Mouse (Mus musculus) erythroblast, embryonic 14.5 days (primary cell): ENCODE data around the gene Wdfy2. TPM values are rescaled to one million over a fixed set of nuclear protein-coding genes. Genes with fewer than 3 reads are reported as not detected.

Experiments
- H3K27me3 ChIP-seq: 2 replicates; pipeline ENCODE4 v1.6.1; 2012; ENCODE audit warnings: inconsistent platforms; ENCODE audit not compliant: control insufficient read depth
- H3K36me3 ChIP-seq: 2 replicates; pipeline ENCODE4 v1.6.1; 2012; ENCODE audit warnings: mild to moderate bottlenecking, inconsistent platforms; ENCODE audit not compliant: control insufficient read depth
- H3K4me1 ChIP-seq: 2 replicates; pipeline ENCODE4 v1.6.1; 2012; ENCODE audit warnings: inconsistent platforms; ENCODE audit not compliant: control insufficient read depth
- H3K4me3 ChIP-seq: replicated peaks from 2 replicates; pipeline ENCODE3; 2012; ENCODE audit warnings: moderate library complexity, mild to moderate bottlenecking, inconsistent platforms
- H3K9me3 ChIP-seq: 2 replicates; pipeline ENCODE4 v1.6.1; 2012; ENCODE audit warnings: low read length, inconsistent platforms, mixed read lengths; ENCODE audit not compliant: control insufficient read depth
- GATA1 ChIP-seq: IDR thresholded peaks from 2 replicates; pipeline ENCODE4 v1.6.1; 2012; ENCODE audit warnings: low read length, inconsistent platforms, mixed read lengths
- TAL1 ChIP-seq: IDR thresholded peaks from 3 replicates; pipeline ENCODE4 v1.6.1; 2012; ENCODE audit warnings: low read length, inconsistent platforms, mixed read lengths
- polyA plus RNA-seq: library from polyadenylated mRNA; stranded (reverse); fragments of >175 nt; gene quantifications from 2 replicates; pipeline ENCODE4 v1.2.3, GENCODE M21; 2012

The Wdfy2 gene
- polyA plus RNA-seq, 1 experiment: under 0.01 TPM

- no peak for TF ChIP-seq TAL1
- no peak for TF ChIP-seq GATA1
- Histone ChIP-seq H3K4me3 (no peak overlapping the region), H3K27me3 (peaks cover 18% of the 10 kb centered on the region)
Measured at GRCm38 (mm10) chr14:62841726-62842125, 4.2 kb downstream of the Wdfy2 start.

GRCm38 (mm10) chr14:62842495-62842894, 5.0 kb downstream of the Wdfy2 start:
- TF ChIP-seq GATA1 (no peak), TAL1 (no peak)
- H3K4me3 ChIP-seq: no peak overlapping the region
- peaks cover 9% of the 10 kb centered on the region for H3K4me1 ChIP-seq
- peaks cover 18% of the 10 kb centered on the region for H3K27me3 ChIP-seq
- H3K9me3 ChIP-seq: peaks cover 2% of the 10 kb centered on the region; the same call in 1 of the 2 replicates
- no peaks in the 10 kb centered on the region for H3K36me3 ChIP-seq

More at GRCm38 (mm10) chr14:62841726-62842125, 4.2 kb downstream of the Wdfy2 start:
- peaks cover 2% of the 10 kb centered on the region; the same call in 1 of the 2 replicates for H3K9me3 ChIP-seq
- H3K4me1 ChIP-seq: peaks cover 14% of the 10 kb centered on the region
- H3K36me3 ChIP-seq: no peaks in the 10 kb centered on the region

GRCm38 (mm10) chr14:62842976-62843375, 5.5 kb downstream of the Wdfy2 start:
- peaks cover 5% of the 10 kb centered on the region for H3K4me1 ChIP-seq
- TF ChIP-seq TAL1: no peak
- TF ChIP-seq GATA1: no peak
- no peak overlapping the region for H3K4me3 ChIP-seq

GRCm38 (mm10) chr14:62844226-62844625, 6.7 kb downstream of the Wdfy2 start:
- H3K36me3 ChIP-seq: no peaks in the 10 kb centered on the region
- H3K4me3 ChIP-seq: no peak overlapping the region
- H3K4me1 ChIP-seq: no peaks in the 10 kb centered on the region
- TF ChIP-seq GATA1: no peak
- no peak for TF ChIP-seq TAL1
- peaks cover 3% of the 10 kb centered on the region; the same call in 1 of the 2 replicates for H3K27me3 ChIP-seq
- no peaks in the 10 kb centered on the region for H3K9me3 ChIP-seq

More at GRCm38 (mm10) chr14:62842976-62843375, 5.5 kb downstream of the Wdfy2 start:
- Histone ChIP-seq H3K27me3 (peaks cover 13% of the 10 kb centered on the region), H3K36me3 (no peaks in the 10 kb centered on the region), H3K9me3 (peaks cover under 1% of the 10 kb centered on the region; the same call in 1 of the 2 replicates)

GRCm38 (mm10) chr14:62845011-62845840, 7.7 kb downstream of the Wdfy2 start:
- TF ChIP-seq TAL1: no peak
- TF ChIP-seq GATA1: no peak
- H3K4me3 ChIP-seq: no peak overlapping the region
- H3K36me3 ChIP-seq: no peaks in the 10 kb centered on the region
- no peaks in the 10 kb centered on the region for H3K9me3 ChIP-seq
- H3K27me3 ChIP-seq: no peaks in the 10 kb centered on the region
- H3K4me1 ChIP-seq: no peaks in the 10 kb centered on the region

GRCm38 (mm10) chr14:62850980-62851379, 13.5 kb downstream of the Wdfy2 start:
- Histone ChIP-seq H3K9me3 (no peaks in the 10 kb centered on the region), H3K27me3 (no peaks in the 10 kb centered on the region), H3K36me3 (no peaks in the 10 kb centered on the region), H3K4me1 (no peaks in the 10 kb centered on the region), H3K4me3 (no peak overlapping the region)
- TF ChIP-seq TAL1 (no peak), GATA1 (no peak)

- Histone ChIP-seq H3K4me1 (no peaks in the 10 kb centered on the region), H3K9me3 (no peaks in the 10 kb centered on the region), H3K27me3 (no peaks in the 10 kb centered on the region), H3K4me3 (no peak overlapping the region), H3K36me3 (no peaks in the 10 kb centered on the region)
- TF ChIP-seq GATA1: no peak
- TF ChIP-seq TAL1: no peak
Measured at GRCm38 (mm10) chr14:62852840-62853239, 15.4 kb downstream of the Wdfy2 start.

- no peaks in the 10 kb centered on the region for H3K9me3 ChIP-seq
- H3K4me3 ChIP-seq: no peak overlapping the region
- H3K4me1 ChIP-seq: no peaks in the 10 kb centered on the region
- TF ChIP-seq GATA1: no peak
- no peak for TF ChIP-seq TAL1
- H3K36me3 ChIP-seq: no peaks in the 10 kb centered on the region
- H3K27me3 ChIP-seq: no peaks in the 10 kb centered on the region
Measured at GRCm38 (mm10) chr14:62855077-62855835, 17.8 kb downstream of the Wdfy2 start.

- TF ChIP-seq TAL1: no peak
- TF ChIP-seq GATA1: no peak
- H3K36me3 ChIP-seq: no peaks in the 10 kb centered on the region
- no peaks in the 10 kb centered on the region for H3K27me3 ChIP-seq
- no peaks in the 10 kb centered on the region for H3K9me3 ChIP-seq
- H3K4me1 ChIP-seq: no peaks in the 10 kb centered on the region
- H3K4me3 ChIP-seq: no peak overlapping the region
Measured at GRCm38 (mm10) chr14:62855863-62856262, 18.4 kb downstream of the Wdfy2 start.
